Mouse (Mus musculus) testis, adult 2 months (tissue): ENCODE data around the gene Spdye4c.

Experiments
- CTCF ChIP-seq: fragments of 200-500 bp; IDR thresholded peaks from 2 replicates; pipeline ENCODE4 v1.5.1; 2012; ENCODE audit warnings: low read depth, mild to moderate bottlenecking, inconsistent platforms, low read length, moderate library complexity; ENCODE audit not compliant: control insufficient read depth, insufficient read depth, insufficient replicate concordance
- POLR2A ChIP-seq: fragments of 200-500 bp; IDR thresholded peaks from 2 replicates; pipeline ENCODE4 v1.6.1; 2012; ENCODE audit warnings: low read depth, mild to moderate bottlenecking, inconsistent platforms, low read length, moderate library complexity; ENCODE audit not compliant: control insufficient read depth

DNA sequence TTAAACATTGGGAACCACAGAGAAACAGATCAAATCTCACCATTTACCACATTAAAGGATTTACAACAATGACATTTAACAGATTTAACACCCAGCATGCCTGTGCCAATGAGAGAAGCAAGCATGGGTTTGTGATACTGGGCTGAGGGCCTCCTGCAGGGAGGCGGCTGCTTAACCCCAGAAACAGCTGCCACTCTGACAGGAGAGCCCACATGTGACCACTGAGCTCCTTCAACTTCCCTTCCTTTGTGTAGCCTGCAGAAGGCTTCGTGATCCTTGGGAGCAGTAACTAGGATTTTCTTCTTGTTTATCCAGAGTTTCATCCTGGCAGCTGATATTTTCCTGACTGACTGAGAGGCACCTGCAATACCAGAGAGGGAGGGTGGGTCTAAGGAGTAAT is 10.5 kb downstream of the Spdye4c start:
- TF ChIP-seq CTCF (no peak), POLR2A (no peak)
